Mouse (Mus musculus): ENCODE data around the gene Unc13b. TPM values are rescaled to one million over a fixed set of nuclear protein-coding genes. Genes with fewer than 3 reads are reported as not detected.

Gene Unc13b
- polyA plus RNA-seq, 1 experiment from 2014 or later: 19.7 TPM

Other genes starting within 250 kb of the Unc13b start
- 0.05 TPM in 1 of 2 replicates, not detected in the other for gene Fam205a1, start 205.1 kb upstream of the Unc13b start, polyA plus RNA-seq (2015; fragmentation: Nextera tagmentation; extraction: Ambion mirVana)
- gene Gm12394, start 202.2 kb upstream of the Unc13b start, polyA plus RNA-seq (2015; fragmentation: Nextera tagmentation; extraction: Ambion mirVana): 0.36 and 0.69 TPM in 2 replicates
- gene Fam205c, start 184.7 kb upstream of the Unc13b start, polyA plus RNA-seq (2015; fragmentation: Nextera tagmentation; extraction: Ambion mirVana): 1.7 and 2.3 TPM in 2 replicates
- gene Phf24, start 142.3 kb upstream of the Unc13b start, polyA plus RNA-seq (2015; fragmentation: Nextera tagmentation; extraction: Ambion mirVana): 21.7 and 23.0 TPM in 2 replicates
- gene Dnajb5, start 109.1 kb upstream of the Unc13b start, polyA plus RNA-seq (2015; fragmentation: Nextera tagmentation; extraction: Ambion mirVana): 51.0 and 51.2 TPM in 2 replicates
- 0.63 and 0.70 TPM in 2 replicates for gene 1700022I11Rik, start 89.3 kb upstream of the Unc13b start, polyA plus RNA-seq (2015; fragmentation: Nextera tagmentation; extraction: Ambion mirVana)
- gene Vcp, start 58.4 kb upstream of the Unc13b start, polyA plus RNA-seq (2015; fragmentation: Nextera tagmentation; extraction: Ambion mirVana): 524 and 526 TPM in 2 replicates
- 20.0 and 21.9 TPM in 2 replicates for gene Fancg, start 48.4 kb upstream of the Unc13b start, polyA plus RNA-seq (2015; fragmentation: Nextera tagmentation; extraction: Ambion mirVana)
- gene Pigo, start 33.1 kb upstream of the Unc13b start, polyA plus RNA-seq (2015; fragmentation: Nextera tagmentation; extraction: Ambion mirVana): 27.4 and 27.5 TPM in 2 replicates
- gene Stoml2, start 27.2 kb upstream of the Unc13b start, polyA plus RNA-seq (2015; fragmentation: Nextera tagmentation; extraction: Ambion mirVana): 226 and 232 TPM in 2 replicates
- gene Fam214b, start 12.7 kb upstream of the Unc13b start, polyA plus RNA-seq (2015; fragmentation: Nextera tagmentation; extraction: Ambion mirVana): 33.3 and 34.1 TPM in 2 replicates
- 0.34 and 0.40 TPM in 2 replicates for gene Atp8b5, start 208.2 kb downstream of the Unc13b start, polyA plus RNA-seq (2015; fragmentation: Nextera tagmentation; extraction: Ambion mirVana)